Mouse (Mus musculus): ENCODE measurements around the gene Scnm1.

The Scnm1 gene

DNA sequence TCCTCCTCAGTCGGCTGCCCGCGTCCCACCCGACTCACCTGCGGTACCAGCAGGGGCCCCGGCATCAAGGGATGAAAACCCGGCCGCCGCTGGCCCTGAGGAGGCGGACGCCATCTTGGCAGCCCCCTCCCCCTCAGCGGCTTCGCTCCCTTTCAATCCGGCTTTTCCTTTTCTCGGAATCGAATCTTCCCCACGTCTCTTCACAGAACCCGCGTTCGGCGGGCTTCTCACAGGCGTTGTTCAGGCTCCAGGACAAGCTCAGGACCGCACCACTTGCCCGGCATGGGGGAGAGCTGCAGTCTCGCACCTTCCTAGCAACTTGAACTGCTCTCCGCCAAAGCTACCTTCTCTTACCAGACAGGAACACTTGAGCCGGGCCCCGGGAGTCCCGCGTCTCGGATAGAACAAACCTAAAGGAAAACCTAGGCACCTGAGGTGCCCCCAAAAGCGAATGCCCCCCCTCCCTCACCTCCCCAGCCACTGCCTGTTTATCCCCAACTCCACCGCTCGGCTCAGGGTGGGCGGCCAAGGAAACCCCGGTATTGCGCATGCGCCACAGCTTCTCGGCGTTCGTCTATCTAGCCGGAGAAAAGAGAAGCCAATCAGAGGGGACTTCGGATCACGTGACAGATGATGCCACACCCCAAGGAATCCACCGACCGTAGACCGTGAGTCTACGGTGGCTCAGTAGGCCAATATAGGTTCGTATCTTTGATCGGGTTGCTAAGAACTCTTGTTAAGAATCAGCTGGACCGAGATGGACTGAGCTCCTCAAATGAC, 27.3 kb downstream of the Scnm1 start, which contains the start of gene Pip5k1a:
Pip5k1a (minus strand) TSS at position 593 of the 780 bp plus-strand sequence.
- under 1% methylated on average over 51 of the region's 51 CpGs for WGBS

DNA sequence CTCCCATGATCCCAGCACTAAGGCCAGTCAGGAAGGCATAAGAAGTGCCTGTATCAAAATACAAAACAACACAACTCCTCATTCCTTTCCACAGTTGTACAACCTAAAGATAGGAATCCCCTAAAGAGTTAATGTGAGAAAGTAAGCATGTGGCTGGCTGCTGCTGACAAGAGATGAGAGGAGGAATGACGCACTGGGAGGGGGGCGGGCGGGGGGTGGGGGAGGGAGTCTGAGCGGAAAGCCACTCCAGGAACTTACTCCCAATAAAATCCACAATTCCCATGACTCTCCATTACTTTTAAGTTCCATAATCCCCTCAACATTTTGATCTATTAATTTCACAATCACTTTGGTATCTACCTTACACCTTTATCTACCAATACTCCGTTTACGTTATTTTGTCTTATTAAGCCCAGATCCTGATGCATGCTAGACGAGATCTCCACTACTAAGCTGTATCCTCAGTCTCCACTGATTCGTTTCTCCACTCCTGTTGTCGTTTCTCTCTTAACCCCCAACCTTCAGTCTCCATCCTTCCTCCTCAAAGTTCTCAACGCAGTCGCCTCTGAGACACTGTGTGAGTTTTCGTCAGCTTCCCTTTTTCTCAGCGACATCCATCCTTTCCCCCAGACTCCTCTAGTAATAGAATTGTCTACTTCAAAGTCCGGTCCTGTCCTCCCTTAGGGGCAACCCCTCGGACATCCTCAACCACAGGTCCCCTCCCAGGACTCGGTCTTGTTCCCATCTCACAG, 28.0 kb downstream of the Scnm1 start:
- under 1% methylated on average over 16 of the region's 16 CpGs for WGBS

DNA sequence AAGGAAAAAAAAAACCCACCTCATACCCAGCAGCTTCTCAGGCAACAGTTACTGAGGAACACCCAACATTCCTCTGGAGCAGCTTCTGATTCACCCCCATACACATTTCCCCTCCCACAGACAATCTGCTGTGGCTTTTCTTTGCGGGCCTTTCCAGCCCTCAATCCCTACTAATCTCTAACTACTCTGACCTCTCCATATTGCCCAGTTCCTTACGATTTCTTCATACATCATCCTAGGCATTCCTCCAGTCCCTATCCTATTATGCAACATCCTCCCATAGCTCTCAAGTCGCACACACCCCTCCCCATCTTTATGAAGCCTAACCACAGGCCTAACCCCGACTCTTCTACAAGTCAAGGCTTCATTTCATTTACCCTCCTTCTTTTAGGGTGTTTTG, 28.7 kb downstream of the Scnm1 start:
- 21% methylated on average over 4 of the region's 4 CpGs for WGBS

DNA sequence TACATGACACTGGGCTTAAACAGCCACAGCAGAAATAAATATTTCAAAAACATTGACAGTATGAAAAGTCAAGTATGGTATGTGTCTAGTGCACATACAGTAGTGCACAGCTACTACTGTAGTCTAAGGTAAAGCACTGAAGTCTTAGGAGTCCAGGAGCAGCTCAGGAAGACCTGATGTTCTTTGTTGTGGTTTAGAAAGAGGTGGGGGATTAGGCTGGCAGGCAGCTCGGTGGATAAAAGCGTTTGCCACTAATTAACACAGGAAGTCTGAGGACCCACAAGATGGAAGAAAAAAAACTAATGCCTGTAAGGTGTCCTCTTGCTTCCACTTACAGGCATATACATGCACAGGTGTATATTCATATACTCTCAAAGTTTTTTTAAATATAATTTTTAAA, 33.0 kb downstream of the Scnm1 start:
- WGBS = 3% methylated on average over 2 of the region's 2 CpGs

DNA sequence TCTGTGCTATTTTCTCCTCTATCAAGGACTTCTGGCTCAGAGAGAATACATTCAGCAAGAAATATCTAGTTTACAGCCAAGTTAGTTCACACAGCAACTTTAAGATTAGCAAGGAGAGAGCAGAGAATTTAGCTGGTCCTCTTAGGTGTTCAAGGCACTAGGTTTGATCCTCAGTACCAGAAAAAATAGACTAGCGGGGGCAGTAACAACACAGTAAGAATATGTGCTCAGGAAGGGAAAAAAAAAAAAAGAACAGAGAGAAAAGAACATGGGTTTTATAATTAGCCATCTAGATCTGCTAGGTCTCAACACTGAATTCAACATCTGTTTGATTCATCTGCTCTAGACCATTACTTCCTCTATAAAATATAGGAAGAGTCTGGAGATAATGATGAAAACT, 45.7 kb downstream of the Scnm1 start:
- 52% methylated on average over 1 of the region's 1 CpGs for WGBS

Data from cerebral cortex, adult 2 months (tissue).